10 mouse cellular contexts compared by ENCODE assay signal in the genomic region with DNA sequence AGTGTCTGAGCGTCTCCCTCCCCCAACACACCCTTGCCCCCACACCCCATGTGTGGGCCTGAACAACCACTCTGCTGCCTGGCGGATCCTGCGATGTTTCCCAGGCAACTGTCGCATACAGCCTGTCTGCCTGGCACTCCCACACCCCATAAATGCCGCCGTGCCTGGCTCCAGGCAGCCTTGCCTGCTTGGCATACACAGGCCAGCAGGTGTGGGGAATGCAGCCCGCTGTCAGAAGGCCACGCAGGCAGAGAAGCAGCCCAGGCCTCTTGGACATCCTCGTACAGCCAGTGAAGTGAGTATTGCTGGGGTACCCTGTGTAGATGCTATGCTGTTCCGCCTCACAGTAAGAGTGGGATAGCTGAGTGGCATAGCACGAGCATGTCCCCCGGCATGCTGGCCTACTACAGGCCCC. TPM values are rescaled to one million over a fixed set of nuclear protein-coding genes. Genes with fewer than 3 reads are reported as not detected.
A peak's percentile ranks its signal among the peaks of the same experiment; 100 is the strongest.
DNase-seq lines count a peak whose midpoint lies in the region; ATAC-seq and TF ChIP-seq lines count a peak whose summit lies in the region.
"Had no signal": no experiment of that assay in that cellular context is flagged by ENCODE, and none has a peak within 500 bp of the region (broad histone marks: within the 10 kb centered on the region; RNA-seq: fewer than 3 reads in every experiment).

No protein-coding gene starts in this region.

- H3K4me3 ChIP-seq in forebrain, embryonic 14.5 days (ENCODE audit: low read depth, low read length): no peak overlapping the region
- H3K4me3 ChIP-seq in forebrain, embryonic 13.5 days: no peak overlapping the region
- peak overlapping the region; percentile 18; the same call in 1 of the 2 replicates for H3K4me3 ChIP-seq in ES-Bruce4 (ENCODE audit: low read depth, low read length)
- no peak overlapping the region for H3K4me3 ChIP-seq in kidney, postnatal 0 days (replicated peaks; ENCODE audit: low read depth, low read length)
- H3K4me3 ChIP-seq in limb, embryonic 14.5 days (replicated peaks; ENCODE audit: low read length): no peak overlapping the region
- H3K4me3 ChIP-seq: limb, embryonic 12.5 days; stomach, embryonic 15.5 days had no signal

- TF ChIP-seq CTCF in ES-Bruce4 (IDR thresholded peaks at IDR 0.05; ENCODE audit: low read depth, low read length): no peak
- TF ChIP-seq CTCF in kidney, postnatal 0 days (IDR thresholded peaks at IDR 0.05; ENCODE audit: low read depth): peak; percentile 34; the same call in 1 of the 2 replicates

- H3K27ac ChIP-seq in forebrain, embryonic 14.5 days (ENCODE audit: low read depth, low read length): 0 out of 2 replicates have a peak overlapping the region, but pooled peaks have one; percentile 17
- no peak overlapping the region; the same call in 1 of the 2 replicates for H3K27ac ChIP-seq in forebrain, embryonic 13.5 days
- no peak overlapping the region for H3K27ac ChIP-seq in ES-Bruce4 (ENCODE audit: insufficient read depth, low read length)
- H3K27ac ChIP-seq in kidney, postnatal 0 days: peak overlapping the region; percentile 55
- H3K27ac ChIP-seq in limb, embryonic 14.5 days (replicated peaks; ENCODE audit: low read depth, low read length): no peak overlapping the region
- H3K27ac ChIP-seq: stomach, embryonic 15.5 days had no signal

- ATAC-seq in forebrain, embryonic 14.5 days: no peak
- ATAC-seq in forebrain, embryonic 13.5 days: no peak
- ATAC-seq in frontal cortex, adult (ENCODE audit: low TSS enrichment): peak; percentile 59
- no peak; the same call in 1 of the 2 replicates for ATAC-seq in kidney, postnatal 0 days (replicated peaks; ENCODE audit: low FRiP score, low read depth)
- ATAC-seq in limb, embryonic 14.5 days (ENCODE audit: low FRiP score, low read depth): no peak

- no peaks in the 10 kb centered on the region for H3K9me3 ChIP-seq in forebrain, embryonic 14.5 days (replicated peaks; ENCODE audit: control insufficient read depth, low read length)
- no peaks in the 10 kb centered on the region for H3K9me3 ChIP-seq in forebrain, embryonic 13.5 days (replicated peaks)
- no peaks in the 10 kb centered on the region for H3K9me3 ChIP-seq in ES-Bruce4 (replicated peaks; ENCODE audit: control insufficient read depth, insufficient read depth, low read length, poor library complexity, severe bottlenecking)
- H3K9me3 ChIP-seq in kidney, postnatal 0 days (replicated peaks; ENCODE audit: low read length): no peaks in the 10 kb centered on the region
- no peaks in the 10 kb centered on the region for H3K9me3 ChIP-seq in limb, embryonic 14.5 days (ENCODE audit: control insufficient read depth, low read length)
- H3K9me3 ChIP-seq: limb, embryonic 12.5 days; stomach, embryonic 15.5 days had no signal

- peak; percentile 73 for DNase-seq in forebrain, embryonic 14.5 days (ENCODE audit: low spot score)
- DNase-seq in kidney, postnatal 0 days (ENCODE audit: low spot score): peak; percentile 68
- no peak for DNase-seq in limb, embryonic 14.5 days (ENCODE audit: low spot score)
- DNase-seq in adrenal gland, postnatal 4 days (ENCODE audit: low spot score in 2 of 2): no peak
- no peak for DNase-seq in adrenal gland, adult 18-20 months (ENCODE audit: low spot score in 2 of 2)

- WGBS in forebrain, embryonic 14.5 days: 63% methylated on average over 12 of the region's 12 CpGs
- 81% methylated on average over 12 of the region's 12 CpGs for WGBS in forebrain, embryonic 13.5 days
- WGBS in kidney, postnatal 0 days: 42% methylated on average over 12 of the region's 12 CpGs
- WGBS in limb, embryonic 14.5 days: 64% methylated on average over 12 of the region's 12 CpGs

- no peaks in the 10 kb centered on the region for H3K36me3 ChIP-seq in forebrain, embryonic 14.5 days (ENCODE audit: control insufficient read depth, insufficient read depth, low read length)
- H3K36me3 ChIP-seq in forebrain, embryonic 13.5 days (ENCODE audit: poor library complexity, severe bottlenecking): no peaks in the 10 kb centered on the region
- no peaks in the 10 kb centered on the region for H3K36me3 ChIP-seq in ES-Bruce4 (ENCODE audit: control insufficient read depth, insufficient read depth, low read length, poor library complexity, severe bottlenecking)
- no peaks in the 10 kb centered on the region for H3K36me3 ChIP-seq in kidney, postnatal 0 days (ENCODE audit: insufficient read depth, low read length)
- no peaks in the 10 kb centered on the region for H3K36me3 ChIP-seq in limb, embryonic 14.5 days (ENCODE audit: control insufficient read depth, insufficient read depth, low read length)
- H3K36me3 ChIP-seq: limb, embryonic 12.5 days; stomach, embryonic 15.5 days had no signal

- H3K9ac ChIP-seq in forebrain, embryonic 14.5 days (ENCODE audit: low read length): peak overlapping the region; percentile 17; the same call in 1 of the 2 replicates
- H3K9ac ChIP-seq in forebrain, embryonic 13.5 days: no peak overlapping the region
- H3K9ac ChIP-seq in ES-Bruce4 (ENCODE audit: low read depth, poor library complexity, severe bottlenecking): no peak overlapping the region
- peak overlapping the region; percentile 35; the same call in 1 of the 2 replicates for H3K9ac ChIP-seq in kidney, postnatal 0 days (ENCODE audit: low read depth, low read length)
- H3K9ac ChIP-seq in limb, embryonic 14.5 days (ENCODE audit: low read depth, low read length, severe bottlenecking): peak overlapping the region; percentile 31; the same call in 1 of the 2 replicates
- H3K9ac ChIP-seq: limb, embryonic 12.5 days; stomach, embryonic 15.5 days had no signal

- no peak overlapping the region for H3K4me2 ChIP-seq in forebrain, embryonic 14.5 days (ENCODE audit: low read length)
- no peak overlapping the region for H3K4me2 ChIP-seq in forebrain, embryonic 13.5 days
- no peak overlapping the region for H3K4me2 ChIP-seq in kidney, postnatal 0 days (ENCODE audit: low read length)
- H3K4me2 ChIP-seq in limb, embryonic 14.5 days (replicated peaks; ENCODE audit: low read depth, low read length, severe bottlenecking): no peak overlapping the region
- H3K4me2 ChIP-seq: limb, embryonic 12.5 days; stomach, embryonic 15.5 days had no signal

- TF ChIP-seq EP300 in ES-Bruce4 (IDR thresholded peaks at IDR 0.05; ENCODE audit: insufficient read depth, low read depth, low read length): no peak

- H3K27me3 ChIP-seq in forebrain, embryonic 14.5 days (replicated peaks; ENCODE audit: control insufficient read depth, insufficient read depth, low read length): no peaks in the 10 kb centered on the region
- no peaks in the 10 kb centered on the region for H3K27me3 ChIP-seq in forebrain, embryonic 13.5 days
- no peaks in the 10 kb centered on the region for H3K27me3 ChIP-seq in ES-Bruce4 (ENCODE audit: control insufficient read depth, insufficient read depth, low read length, poor library complexity, severe bottlenecking)
- H3K27me3 ChIP-seq in kidney, postnatal 0 days (ENCODE audit: insufficient read depth, low read length): no peaks in the 10 kb centered on the region
- H3K27me3 ChIP-seq in limb, embryonic 14.5 days (ENCODE audit: control insufficient read depth, insufficient read depth, low read length): no peaks in the 10 kb centered on the region
- H3K27me3 ChIP-seq: limb, embryonic 12.5 days; stomach, embryonic 15.5 days had no signal

- no peak for TF ChIP-seq POLR2A in ES-Bruce4 (IDR thresholded peaks at IDR 0.05; ENCODE audit: insufficient read depth, low read length)
- no peak for TF ChIP-seq POLR2A in limb, embryonic 14.5 days (IDR thresholded peaks at IDR 0.05; ENCODE audit: borderline replicate concordance, extremely low read depth, insufficient read depth, insufficient read length)

- peaks cover 11% of the 10 kb centered on the region for H3K4me1 ChIP-seq in forebrain, embryonic 14.5 days (ENCODE audit: control insufficient read depth, insufficient read depth, low read length)
- peaks cover 21% of the 10 kb centered on the region for H3K4me1 ChIP-seq in forebrain, embryonic 13.5 days
- H3K4me1 ChIP-seq in ES-Bruce4 (ENCODE audit: control insufficient read depth, insufficient read depth, low read length): no peaks in the 10 kb centered on the region
- peaks cover 9% of the 10 kb centered on the region for H3K4me1 ChIP-seq in kidney, postnatal 0 days (replicated peaks; ENCODE audit: insufficient read depth, low read length)
- H3K4me1 ChIP-seq in limb, embryonic 14.5 days (ENCODE audit: control insufficient read depth, insufficient read depth, low read length): peaks cover 34% of the 10 kb centered on the region

RNA-seq across cellular contexts. Expression of gene Faap20, which starts 2.9 kb away (rescaled TPM):
- polyA plus RNA-seq in forebrain, embryonic 14.5 days (2014; fragmentation: Nextera tagmentation; extraction: Ambion mirVana): 81.2 and 87.4 TPM in 2 replicates
- polyA plus RNA-seq in forebrain, embryonic 13.5 days (2015; fragmentation: Nextera tagmentation; extraction: Ambion mirVana): 90.3 and 93.2 TPM in 2 replicates
- 22.9 and 25.2 TPM in 2 replicates for polyA plus RNA-seq in ES-Bruce4 (2011; ENCODE audit: insufficient read depth, insufficient read length, low read depth, missing spikeins)
- 77.2 and 80.0 TPM in 2 replicates for polyA plus RNA-seq in kidney, postnatal 0 days (2015; fragmentation: Nextera tagmentation; extraction: Ambion mirVana)
- polyA plus RNA-seq in limb, embryonic 14.5 days (2012; rRNA removed): 64.6 and 85.1 TPM in 2 replicates
- polyA plus RNA-seq in limb, embryonic 14.5 days (2014; fragmentation: Nextera tagmentation; extraction: Ambion mirVana): 72.5 and 84.8 TPM in 2 replicates
- 10 to 100 TPM; 54.9 to 56.3 TPM for total RNA-seq in adrenal gland, postnatal 4 days (2021)
- 10 to 100 TPM; 46.6 to 54.5 TPM for total RNA-seq in adrenal gland, adult 18-20 months (2021)

RNA-seq across cellular contexts. Expression of gene Ski, which starts 24.3 kb away (rescaled TPM):
- 16.2 and 17.1 TPM in 2 replicates for polyA plus RNA-seq in forebrain, embryonic 14.5 days (2014; fragmentation: Nextera tagmentation; extraction: Ambion mirVana)
- 11.3 and 12.0 TPM in 2 replicates for polyA plus RNA-seq in forebrain, embryonic 13.5 days (2015; fragmentation: Nextera tagmentation; extraction: Ambion mirVana)
- 63.5 and 67.2 TPM in 2 replicates for polyA plus RNA-seq in ES-Bruce4 (2011; ENCODE audit: insufficient read depth, insufficient read length, low read depth, missing spikeins)
- polyA plus RNA-seq in kidney, postnatal 0 days (2015; fragmentation: Nextera tagmentation; extraction: Ambion mirVana): 15.5 TPM in 2 replicates
- polyA plus RNA-seq in limb, embryonic 14.5 days (2012; rRNA removed): 88.7 and 109 TPM in 2 replicates
- 44.0 and 47.5 TPM in 2 replicates for polyA plus RNA-seq in limb, embryonic 14.5 days (2014; fragmentation: Nextera tagmentation; extraction: Ambion mirVana)
- 100 to 1,000 TPM; 106 to 111 TPM for total RNA-seq in adrenal gland, postnatal 4 days (2021)
- 10 to 100 TPM; 47.5 to 60.6 TPM for total RNA-seq in adrenal gland, adult 18-20 months (2021)

Comparison
In these comparisons a context has a peak if more than half of its experiments do, and no peak if none do; other contexts are left out.
1. H3K27ac ChIP-seq: peak in forebrain, embryonic 14.5 days (single experiment) and kidney, postnatal 0 days (single experiment); none in forebrain, embryonic 13.5 days (single experiment), ES-Bruce4 (single experiment) and limb, embryonic 14.5 days (single experiment).
2. H3K9ac ChIP-seq: peak in forebrain, embryonic 14.5 days (single experiment), kidney, postnatal 0 days (single experiment) and limb, embryonic 14.5 days (single experiment); none in forebrain, embryonic 13.5 days (single experiment) and ES-Bruce4 (single experiment).
3. DNase-seq: peak in forebrain, embryonic 14.5 days (single experiment) and kidney, postnatal 0 days (single experiment); none in limb, embryonic 14.5 days (single experiment), adrenal gland, postnatal 4 days (0 of 2) and adrenal gland, adult 18-20 months (0 of 2).